Mouse (Mus musculus) forebrain, embryonic 13.5 days (tissue): Measurements from ENCODE around the gene Poc1a. TPM values are rescaled to one million over a fixed set of nuclear protein-coding genes. Genes with fewer than 3 reads are reported as not detected.

Source experiments
- ATAC-seq: fragments of 200-750 bp; cut with Nextera tagmentation; 2 replicates; pipeline ENCODE4 v1.8.0; 2017
- H3K27ac ChIP-seq: fragments of 300-500 bp; sonication (generic); 2 replicates; pipeline ENCODE4 v1.5.1; 2015; ENCODE audit warnings: inconsistent platforms, mild to moderate bottlenecking, moderate library complexity
- H3K27me3 ChIP-seq: fragments of 300-500 bp; sonication (generic); 2 replicates; pipeline ENCODE4 v1.6.1; 2015; ENCODE audit warnings: mild to moderate bottlenecking, inconsistent platforms
- H3K36me3 ChIP-seq: fragments of 300-500 bp; sonication (generic); 2 replicates; pipeline ENCODE4 v1.6.1; 2015; ENCODE audit warnings: mild to moderate bottlenecking, inconsistent platforms; ENCODE audit not compliant: poor library complexity, severe bottlenecking
- H3K4me1 ChIP-seq: fragments of 300-500 bp; sonication (generic); 2 replicates; pipeline ENCODE4 v1.6.1; 2015; ENCODE audit warnings: inconsistent platforms
- H3K4me2 ChIP-seq: fragments of 300-500 bp; sonication (generic); 2 replicates; pipeline ENCODE4 v1.6.1; 2015; ENCODE audit warnings: inconsistent platforms, mild to moderate bottlenecking, moderate library complexity
- H3K4me3 ChIP-seq: fragments of 300-500 bp; sonication (generic); 2 replicates; pipeline ENCODE4 v1.5.1; 2015; ENCODE audit warnings: mild to moderate bottlenecking, inconsistent platforms
- H3K9ac ChIP-seq: fragments of 300-500 bp; sonication (generic); 2 replicates; pipeline ENCODE4 v1.6.1; 2015; ENCODE audit warnings: mild to moderate bottlenecking, inconsistent platforms
- H3K9me3 ChIP-seq: fragments of 300-500 bp; sonication (generic); replicated peaks from 2 replicates; pipeline ENCODE4 v1.6.1; 2016; ENCODE audit warnings: inconsistent platforms
- WGBS: fragments of 180-500 bp; shearing (Covaris S2); methylation state at CpG from one replicate; pipeline ENCODE4 v1.1.7; 2015; 5-methylcytosine and 5-hydroxymethylcytosine counted together
- polyA plus RNA-seq: library from polyadenylated mRNA; unstranded; fragments of >200 nt; fragmentation: Nextera tagmentation; extraction: Ambion mirVana; gene quantifications from 2 replicates; pipeline ENCODE4 v1.2.1, GENCODE M21; 2015

The Poc1a gene
- polyA plus RNA-seq, 1 experiment from 2014 or later: 17.7 TPM

GRCm38 (mm10) chr9:106342573-106342972, 61.7 kb downstream of the Poc1a start:
- WGBS: 90% methylated on average over 9 of the region's 9 CpGs
- no peaks in the 10 kb centered on the region for H3K27me3 ChIP-seq
- ATAC-seq: no peak
- H3K9me3 ChIP-seq: no peaks in the 10 kb centered on the region
- H3K4me1 ChIP-seq: peaks cover 28% of the 10 kb centered on the region
- H3K36me3 ChIP-seq: no peaks in the 10 kb centered on the region
- H3K9ac ChIP-seq: no peak overlapping the region
- H3K4me3 ChIP-seq: no peak overlapping the region
- no peak overlapping the region for H3K27ac ChIP-seq
- no peak overlapping the region for H3K4me2 ChIP-seq

GRCm38 (mm10) chr9:106345167-106345566, 64.3 kb downstream of the Poc1a start:
- 29% methylated on average over 6 of the region's 6 CpGs for WGBS
- Histone ChIP-seq H3K9me3 (no peaks in the 10 kb centered on the region), H3K4me1 (peaks cover 8% of the 10 kb centered on the region), H3K27me3 (no peaks in the 10 kb centered on the region), H3K36me3 (no peaks in the 10 kb centered on the region), H3K27ac (no peak overlapping the region), H3K4me3 (no peak overlapping the region), H3K4me2 (no peak overlapping the region), H3K9ac (no peak overlapping the region; the same call in 1 of the 2 replicates)
- no peak for ATAC-seq

- ATAC-seq: no peak
- 43% methylated on average over 6 of the region's 6 CpGs for WGBS
- Histone ChIP-seq H3K27me3 (no peaks in the 10 kb centered on the region), H3K4me3 (no peak overlapping the region), H3K9ac (no peak overlapping the region; the same call in 1 of the 2 replicates), H3K27ac (no peak overlapping the region), H3K36me3 (no peaks in the 10 kb centered on the region), H3K9me3 (no peaks in the 10 kb centered on the region), H3K4me2 (no peak overlapping the region), H3K4me1 (peaks cover 8% of the 10 kb centered on the region)
Measured at GRCm38 (mm10) chr9:106345630-106346029, 64.8 kb downstream of the Poc1a start.

- no peaks in the 10 kb centered on the region for H3K27me3 ChIP-seq
- no peak overlapping the region for H3K9ac ChIP-seq
- H3K27ac ChIP-seq: no peak overlapping the region
- H3K9me3 ChIP-seq: no peaks in the 10 kb centered on the region
- 86% methylated on average over 10 of the region's 10 CpGs for WGBS
- no peak overlapping the region for H3K4me3 ChIP-seq
- H3K4me1 ChIP-seq: peaks cover 8% of the 10 kb centered on the region
- H3K36me3 ChIP-seq: no peaks in the 10 kb centered on the region
- no peak for ATAC-seq
- no peak overlapping the region for H3K4me2 ChIP-seq
Measured at GRCm38 (mm10) chr9:106348281-106348680, 67.4 kb downstream of the Poc1a start.

GRCm38 (mm10) chr9:106349075-106349474, 68.2 kb downstream of the Poc1a start:
- Histone ChIP-seq H3K27ac (no peak overlapping the region), H3K4me3 (no peak overlapping the region), H3K27me3 (no peaks in the 10 kb centered on the region), H3K9me3 (no peaks in the 10 kb centered on the region), H3K9ac (no peak overlapping the region), H3K4me2 (no peak overlapping the region), H3K4me1 (peaks cover 8% of the 10 kb centered on the region), H3K36me3 (no peaks in the 10 kb centered on the region)
- peak; percentile 38; the same call in 1 of the 2 replicates for ATAC-seq
- 54% methylated on average over 2 of the region's 2 CpGs for WGBS

GRCm38 (mm10) chr9:106351178-106351577, 70.3 kb downstream of the Poc1a start:
- WGBS: 60% methylated on average over 6 of the region's 6 CpGs
- ATAC-seq: no peak
- no peaks in the 10 kb centered on the region for H3K4me1 ChIP-seq
- no peak overlapping the region for H3K27ac ChIP-seq
- H3K9me3 ChIP-seq: no peaks in the 10 kb centered on the region
- H3K4me3 ChIP-seq: no peak overlapping the region
- H3K9ac ChIP-seq: no peak overlapping the region
- no peaks in the 10 kb centered on the region for H3K27me3 ChIP-seq
- no peak overlapping the region for H3K4me2 ChIP-seq
- no peaks in the 10 kb centered on the region for H3K36me3 ChIP-seq

DNA sequence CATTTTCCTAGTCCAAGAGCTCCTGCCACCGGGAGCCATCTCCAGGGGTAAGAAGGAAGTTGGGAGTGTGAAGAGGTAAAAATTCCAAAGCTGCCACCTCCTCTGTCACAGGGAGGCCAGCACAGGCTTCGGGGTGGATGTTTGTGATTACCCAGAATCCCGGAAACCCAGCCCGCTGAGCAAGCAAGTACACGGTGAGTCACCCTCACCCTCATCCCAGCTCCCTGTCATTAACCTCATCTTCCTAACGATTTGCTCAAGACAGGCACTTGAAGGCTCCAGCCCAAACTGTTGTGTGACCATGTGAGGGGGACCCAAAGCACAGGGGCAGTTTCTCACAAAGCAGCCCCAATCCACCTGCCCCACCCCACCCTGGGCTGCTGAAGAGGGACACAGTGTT, 72.9 kb downstream of the Poc1a start:
- WGBS: 69% methylated on average over 6 of the region's 6 CpGs
- H3K9ac ChIP-seq: no peak overlapping the region

GRCm38 (mm10) chr9:106354810-106355209, 73.9 kb downstream of the Poc1a start:
- Histone ChIP-seq H3K27me3 (no peaks in the 10 kb centered on the region), H3K9me3 (no peaks in the 10 kb centered on the region), H3K36me3 (no peaks in the 10 kb centered on the region), H3K9ac (no peak overlapping the region), H3K4me2 (no peak overlapping the region), H3K27ac (no peak overlapping the region), H3K4me1 (peaks cover 8% of the 10 kb centered on the region), H3K4me3 (no peak overlapping the region)
- ATAC-seq: no peak
- WGBS: 90% methylated on average over 6 of the region's 6 CpGs

More for the DNA sequence above, 72.9 kb downstream of the Poc1a start:
- Histone ChIP-seq H3K36me3 (no peaks in the 10 kb centered on the region), H3K4me1 (no peaks in the 10 kb centered on the region; the same call in 1 of the 2 replicates), H3K4me3 (no peak overlapping the region), H3K4me2 (no peak overlapping the region), H3K27ac (no peak overlapping the region), H3K27me3 (no peaks in the 10 kb centered on the region), H3K9me3 (no peaks in the 10 kb centered on the region)
- no peak for ATAC-seq

- ATAC-seq: no peak
- Histone ChIP-seq H3K27ac (no peak overlapping the region), H3K9ac (no peak overlapping the region), H3K27me3 (no peaks in the 10 kb centered on the region), H3K4me3 (no peak overlapping the region), H3K4me1 (peaks cover 8% of the 10 kb centered on the region), H3K4me2 (no peak overlapping the region), H3K9me3 (no peaks in the 10 kb centered on the region), H3K36me3 (no peaks in the 10 kb centered on the region)
- 75% methylated on average over 10 of the region's 10 CpGs for WGBS
Measured at GRCm38 (mm10) chr9:106355217-106355974, 74.5 kb downstream of the Poc1a start.

- Histone ChIP-seq H3K27me3 (no peaks in the 10 kb centered on the region), H3K4me1 (peaks cover 8% of the 10 kb centered on the region), H3K9me3 (no peaks in the 10 kb centered on the region), H3K4me3 (no peak overlapping the region), H3K36me3 (no peaks in the 10 kb centered on the region), H3K4me2 (no peak overlapping the region), H3K27ac (no peak overlapping the region), H3K9ac (no peak overlapping the region)
- ATAC-seq: no peak
Measured at GRCm38 (mm10) chr9:106355975-106356286, 75.1 kb downstream of the Poc1a start.

- ATAC-seq: no peak
- H3K9me3 ChIP-seq: no peaks in the 10 kb centered on the region
- H3K4me3 ChIP-seq: no peak overlapping the region
- 75% methylated on average over 5 of the region's 10 CpGs for WGBS
- H3K36me3 ChIP-seq: no peaks in the 10 kb centered on the region
- no peak overlapping the region for H3K4me2 ChIP-seq
- no peaks in the 10 kb centered on the region for H3K27me3 ChIP-seq
- peaks cover 8% of the 10 kb centered on the region for H3K4me1 ChIP-seq
- no peak overlapping the region for H3K27ac ChIP-seq
- H3K9ac ChIP-seq: no peak overlapping the region
Measured at GRCm38 (mm10) chr9:106356323-106356844, 75.5 kb downstream of the Poc1a start.

GRCm38 (mm10) chr9:106357167-106357566, 76.3 kb downstream of the Poc1a start:
- H3K9me3 ChIP-seq: no peaks in the 10 kb centered on the region
- H3K36me3 ChIP-seq: no peaks in the 10 kb centered on the region
- no peaks in the 10 kb centered on the region for H3K27me3 ChIP-seq
- no peak for ATAC-seq
- H3K9ac ChIP-seq: no peak overlapping the region
- no peak overlapping the region for H3K4me2 ChIP-seq
- no peak overlapping the region for H3K4me3 ChIP-seq
- WGBS: 85% methylated on average over 3 of the region's 3 CpGs
- H3K4me1 ChIP-seq: peaks cover 8% of the 10 kb centered on the region
- no peak overlapping the region for H3K27ac ChIP-seq

- H3K4me2 ChIP-seq: no peak overlapping the region
- H3K27me3 ChIP-seq: no peaks in the 10 kb centered on the region
- H3K27ac ChIP-seq: no peak overlapping the region
- H3K9me3 ChIP-seq: no peaks in the 10 kb centered on the region
- no peaks in the 10 kb centered on the region for H3K36me3 ChIP-seq
- no peak overlapping the region for H3K4me3 ChIP-seq
- peaks cover 8% of the 10 kb centered on the region for H3K4me1 ChIP-seq
- no peak overlapping the region for H3K9ac ChIP-seq
- 39% methylated on average over 6 of the region's 6 CpGs for WGBS
- peak; percentile 53; the same call in 1 of the 2 replicates for ATAC-seq
Measured at GRCm38 (mm10) chr9:106359297-106359696, 78.4 kb downstream of the Poc1a start.
